Mouse (Mus musculus): ENCODE data around the gene Tapbp.
"Not testable (repeated sequence)": the region's sequence is repeated elsewhere in the genome, so short reads cannot be mapped to it uniquely, and the experiment has no call there.

Gene Tapbp

GRCm38 (mm10) chr17:33903911-33904651 is 11.6 kb upstream of the Tapbp start:
- not testable (repeated sequence) for DNase-seq (ENCODE audit: low read depth, low spot score)

- DNase-seq (ENCODE audit: low read depth, low spot score) = not testable (repeated sequence)
These were observed 10.9 kb upstream of the Tapbp start, which contains the start of gene Platr17 for GRCm38 (mm10) chr17:33904835-33905234. TSS of gene Platr17 (plus strand) at chr17:33905135.

GRCm38 (mm10) chr17:33908331-33909076 is 7.2 kb upstream of the Tapbp start:
- no peak for DNase-seq (ENCODE audit: low read depth, low spot score)

- peak; percentile 84 for DNase-seq (ENCODE audit: low read depth, low spot score)
These were observed 6.4 kb upstream of the Tapbp start, which contains the start of gene Daxx for GRCm38 (mm10) chr17:33909077-33909868. TSS of gene Daxx (plus strand) at chr17:33909414.

- no peak for DNase-seq (ENCODE audit: low read depth, low spot score)
These were observed 5.8 kb upstream of the Tapbp start for GRCm38 (mm10) chr17:33909869-33910250.

- DNase-seq (ENCODE audit: low read depth, low spot score) = no peak
These were observed 5.2 kb upstream of the Tapbp start for GRCm38 (mm10) chr17:33910346-33911051.

- DNase-seq (ENCODE audit: low read depth, low spot score) = no peak
These were observed 4.5 kb upstream of the Tapbp start for GRCm38 (mm10) chr17:33911052-33911812.

GRCm38 (mm10) chr17:33911813-33912414 is 3.8 kb upstream of the Tapbp start:
- DNase-seq (ENCODE audit: low read depth, low spot score) = no peak

- no peak for DNase-seq (ENCODE audit: low read depth, low spot score)
These were observed 2.4 kb upstream of the Tapbp start for GRCm38 (mm10) chr17:33913264-33913663.

- no peak for DNase-seq (ENCODE audit: low read depth, low spot score)
These were observed 1.8 kb upstream of the Tapbp start for GRCm38 (mm10) chr17:33913905-33914304.

- DNase-seq (ENCODE audit: low read depth, low spot score) = no peak
These were observed 719 bp upstream of the Tapbp start for GRCm38 (mm10) chr17:33914969-33915391.

GRCm38 (mm10) chr17:33916294-33916693 is 595 bp downstream of the Tapbp start:
- no peak for DNase-seq (ENCODE audit: low read depth, low spot score)

GRCm38 (mm10) chr17:33916847-33917655 is 1.4 kb downstream of the Tapbp start:
- no peak for DNase-seq (ENCODE audit: low read depth, low spot score)

- no peak for DNase-seq (ENCODE audit: low read depth, low spot score)
These were observed 2.1 kb downstream of the Tapbp start for GRCm38 (mm10) chr17:33917656-33918292.

GRCm38 (mm10) chr17:33918293-33919203 is 2.8 kb downstream of the Tapbp start:
- no peak for DNase-seq (ENCODE audit: low read depth, low spot score)

- peak; percentile 71 for DNase-seq (ENCODE audit: low read depth, low spot score)
These were observed 3.9 kb downstream of the Tapbp start for GRCm38 (mm10) chr17:33919351-33920281.

All from c-Kit-negative CD71-positive TER-119-positive erythroid progenitor cells, embryonic 14.5 days (primary cell).